Mouse (Mus musculus) heart, adult 2 months (tissue): ENCODE results near the gene Eepd1. TPM values are rescaled to one million over a fixed set of nuclear protein-coding genes. Genes with fewer than 3 reads are reported as not detected.

Experiments used
- DNase-seq, 2 experiments: peaks; one replicate each; pipeline ENCODE4 v3.0.0; 2021
- H3K27ac ChIP-seq: fragments of 200-600 bp; 2 replicates; pipeline ENCODE4 v1.8.1; 2022
- H3K27me3 ChIP-seq: fragments of 200-500 bp; 2 replicates; pipeline ENCODE4 v1.6.1; 2012; ENCODE audit warnings: mild to moderate bottlenecking, low read length, inconsistent platforms, mixed read lengths; ENCODE audit not compliant: control insufficient read depth, insufficient read depth
- H3K36me3 ChIP-seq: fragments of 200-500 bp; 2 replicates; pipeline ENCODE4 v1.6.1; 2012; ENCODE audit warnings: low read length, inconsistent platforms; ENCODE audit not compliant: control insufficient read depth, insufficient read depth
- H3K4me1 ChIP-seq: fragments of 200-500 bp; 2 replicates; pipeline ENCODE4 v1.6.1; 2011; ENCODE audit warnings: low read length; ENCODE audit not compliant: control insufficient read depth, insufficient read depth
- H3K4me3 ChIP-seq: fragments of 200-600 bp; 2 replicates; pipeline ENCODE4 v1.8.1; 2022
- H3K79me2 ChIP-seq: fragments of 200-500 bp; replicated peaks from 2 replicates; pipeline ENCODE4 v1.6.1; 2012; ENCODE audit warnings: mild to moderate bottlenecking, inconsistent platforms, low read length, moderate library complexity, mixed read lengths; ENCODE audit not compliant: control insufficient read depth, insufficient read depth
- H3K9ac ChIP-seq: fragments of 200-500 bp; 2 replicates; pipeline ENCODE4 v1.6.1; 2012; ENCODE audit warnings: low read depth, mild to moderate bottlenecking, control low read depth, inconsistent platforms, low read length, mixed read lengths
- CTCF ChIP-seq: fragments of 200-600 bp; IDR thresholded peaks from 2 replicates; pipeline ENCODE4 v1.8.1; 2022; ENCODE audit warnings: antibody characterized with exemption, mild to moderate bottlenecking, moderate library complexity
- EP300 ChIP-seq: fragments of 200-500 bp; IDR thresholded peaks from 2 replicates; pipeline ENCODE4 v1.6.1; 2011; ENCODE audit warnings: low read depth, low read length, control low read depth; ENCODE audit not compliant: insufficient read depth
- POLR2A ChIP-seq: fragments of 200-500 bp; IDR thresholded peaks from 2 replicates; pipeline ENCODE4 v1.6.1; 2011; ENCODE audit warnings: mild to moderate bottlenecking, low read depth, low read length, control low read depth; ENCODE audit not compliant: insufficient read depth
- WGBS: fragments of 180-500 bp; shearing (Covaris S2); methylation state at CpG from one replicate; pipeline ENCODE4 v1.1.7; 2018; 5-methylcytosine and 5-hydroxymethylcytosine counted together
- intact Hi-C: fragments of 180-260 bp; cut with DNase I; formaldehyde crosslinking; loops from one replicate; pipeline ENCODE4 v1.15.1; 2025
- polyA plus RNA-seq: library from polyadenylated mRNA; depleted of rRNA; stranded (reverse); fragments of >200 nt; gene quantifications from 2 replicates; pipeline ENCODE4 v1.2.3, GENCODE M21; 2012
- total RNA-seq, 2 experiments: library from RNA; stranded (reverse); gene quantifications; 2 replicates each; pipeline ENCODE4 v1.2.3; 2021

The Eepd1 gene
- total and polyA plus RNA-seq, 3 experiments = 16.7 to 23.3 (median 18.9) TPM

DNA sequence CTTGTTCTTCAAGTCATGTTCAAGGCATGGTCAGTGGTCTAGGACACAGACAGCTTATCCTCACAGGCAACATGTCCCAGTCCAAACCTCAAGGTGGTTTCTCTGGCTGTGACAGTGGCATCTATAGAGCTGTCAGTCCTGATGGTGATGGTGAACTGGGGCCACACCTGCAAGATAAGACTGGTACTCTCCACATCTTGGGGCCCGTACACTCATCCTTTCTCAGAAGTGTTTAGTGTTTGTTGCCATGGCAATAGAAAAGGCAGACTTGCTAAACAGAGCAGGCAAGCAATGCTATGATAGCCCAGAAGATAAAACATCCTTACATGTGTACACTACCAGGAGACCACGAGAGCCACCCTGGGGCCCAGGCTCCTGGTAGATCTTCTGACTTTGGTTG, 107.2 kb downstream of the Eepd1 start:
- no peak overlapping the region for H3K27ac ChIP-seq
- peaks cover 3% of the 10 kb centered on the region; the same call in 1 of the 2 replicates for H3K36me3 ChIP-seq
- intact Hi-C loops = no loop called here
- TF ChIP-seq POLR2A (no peak), CTCF (no peak), EP300 (no peak)
- DNase-seq = no peak
- no peaks in the 10 kb centered on the region for H3K27me3 ChIP-seq
- peaks cover 8% of the 10 kb centered on the region for H3K4me1 ChIP-seq
- H3K79me2 ChIP-seq = no peaks in the 10 kb centered on the region; the same call in 1 of the 2 replicates
- no peak overlapping the region for H3K9ac ChIP-seq
- WGBS = 83% methylated on average over 2 of the region's 2 CpGs
- H3K4me3 ChIP-seq = no peak overlapping the region

- Histone ChIP-seq H3K27me3 (no peaks in the 10 kb centered on the region), H3K4me1 (peaks cover 7% of the 10 kb centered on the region), H3K79me2 (no peaks in the 10 kb centered on the region), H3K36me3 (peaks cover 3% of the 10 kb centered on the region), H3K27ac (no peak overlapping the region), H3K9ac (no peak overlapping the region), H3K4me3 (no peak overlapping the region)
- 35% methylated on average over 4 of the region's 4 CpGs for WGBS
- TF ChIP-seq POLR2A (no peak), EP300 (no peak), CTCF (no peak)
- intact Hi-C loops = loop anchor here (5.0 kb wide), 2 partner anchors 33 to 338 kb away; partner anchors contain the start of gene Sept7
- no peak for DNase-seq
Observed at GRCm38 (mm10) chr9:25590740-25591139, 109.4 kb downstream of the Eepd1 start.

DNA sequence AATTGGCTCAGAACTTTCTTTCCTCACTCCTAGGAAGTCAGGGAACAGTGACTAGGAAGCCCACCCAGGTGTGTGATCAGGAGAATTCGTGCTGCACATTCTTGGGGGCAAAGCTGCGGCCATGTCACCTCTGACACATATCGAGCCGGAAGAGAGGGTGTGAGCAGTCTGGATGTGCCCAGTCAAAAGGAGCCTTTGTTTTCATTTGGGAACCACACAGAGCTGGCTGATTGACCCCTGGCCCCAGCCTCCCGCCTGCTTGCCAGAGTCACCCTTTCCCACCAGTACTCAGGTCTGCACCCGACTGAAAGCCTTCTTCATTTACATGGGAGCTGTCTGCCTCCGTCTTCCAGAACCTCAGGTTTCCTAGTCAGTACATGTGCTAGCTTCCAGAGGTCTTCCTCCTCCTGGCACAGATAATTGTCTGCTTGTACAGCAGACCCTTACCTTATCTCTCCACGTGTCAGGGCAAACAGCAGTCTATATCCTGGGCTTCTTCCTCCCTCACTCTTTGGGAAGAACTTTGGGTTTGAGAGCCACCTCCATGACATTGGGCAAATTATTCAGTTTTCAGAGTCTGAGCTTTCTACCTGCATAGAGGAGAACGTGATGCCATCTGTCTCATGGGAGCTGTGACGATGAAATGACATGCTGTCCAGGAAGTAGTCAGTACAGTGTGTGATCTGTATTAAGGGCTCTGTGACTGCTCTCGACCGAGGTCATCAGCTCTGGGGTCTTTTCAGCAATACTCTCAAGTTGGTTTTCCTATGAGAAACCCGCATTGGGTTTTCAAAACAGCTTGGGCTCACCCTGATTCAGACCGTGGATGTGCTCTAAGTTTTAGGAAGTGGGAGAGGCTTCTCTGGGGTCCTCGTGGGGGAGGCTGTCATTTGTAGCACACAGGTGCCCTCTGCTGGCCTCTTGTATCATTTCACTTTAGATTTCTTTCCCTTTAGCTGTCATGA, 110.3 kb downstream of the Eepd1 start:
- Histone ChIP-seq H3K27me3 (no peaks in the 10 kb centered on the region), H3K4me3 (no peak overlapping the region), H3K79me2 (no peaks in the 10 kb centered on the region), H3K4me1 (peaks cover 7% of the 10 kb centered on the region), H3K27ac (peak overlapping the region; percentile 80), H3K36me3 (peaks cover 3% of the 10 kb centered on the region), H3K9ac (peak overlapping the region; percentile 36; the same call in 1 of the 2 replicates)
- peak; percentile 37 to 50 for DNase-seq
- intact Hi-C loops = loop anchor here (1.0 to 5.0 kb wide), 7 partner anchors 19 to 425 kb away; partner anchors contain the start of gene Sept7
- TF ChIP-seq CTCF (peak; percentile 90), EP300 (peak; percentile 84), POLR2A (no peak)
- WGBS = 34% methylated on average over 15 of the region's 15 CpGs

- Histone ChIP-seq H3K36me3 (peaks cover 3% of the 10 kb centered on the region), H3K4me1 (peaks cover 7% of the 10 kb centered on the region), H3K27me3 (no peaks in the 10 kb centered on the region), H3K4me3 (no peak overlapping the region), H3K27ac (peak overlapping the region; percentile 80), H3K9ac (no peak overlapping the region), H3K79me2 (no peaks in the 10 kb centered on the region)
- intact Hi-C loops = loop anchor here (1.0 to 5.0 kb wide), 7 partner anchors 20 to 426 kb away; partner anchors contain the start of gene Sept7
- 38% methylated on average over 4 of the region's 4 CpGs for WGBS
- TF ChIP-seq CTCF (no peak; the same call in 1 of the 2 replicates), POLR2A (no peak), EP300 (no peak)
- DNase-seq = peak; percentile 46 to 54
Observed at GRCm38 (mm10) chr9:25592355-25592955, 111.1 kb downstream of the Eepd1 start.

DNA sequence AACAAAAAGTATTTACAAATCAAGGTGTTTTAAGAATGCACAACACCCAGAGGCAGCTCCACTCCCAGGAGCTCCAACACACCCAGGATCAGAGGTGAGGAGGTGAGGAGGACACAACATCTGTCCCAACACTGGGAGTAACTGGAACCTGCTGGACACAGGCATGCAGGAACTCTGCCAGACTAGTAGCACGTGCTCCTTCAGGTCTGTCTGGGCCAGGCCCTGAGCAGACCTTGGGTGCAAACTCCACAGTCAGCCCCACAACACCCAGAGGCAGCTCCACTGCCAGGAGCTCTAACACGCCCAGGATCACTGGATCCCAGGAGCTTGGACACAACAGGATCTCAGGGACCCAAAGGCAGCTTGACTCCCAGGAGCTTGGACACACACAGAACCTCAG, 143.4 kb downstream of the Eepd1 start:
- intact Hi-C loops = no loop called here
- no peak for DNase-seq
- TF ChIP-seq CTCF (no peak), POLR2A (no peak), EP300 (no peak)

More for the DNA sequence above, 143.4 kb downstream of the Eepd1 start:
- Histone ChIP-seq H3K79me2 (no peaks in the 10 kb centered on the region), H3K27ac (no peak overlapping the region), H3K9ac (no peak overlapping the region), H3K36me3 (no peaks in the 10 kb centered on the region), H3K4me3 (no peak overlapping the region), H3K4me1 (no peaks in the 10 kb centered on the region), H3K27me3 (no peaks in the 10 kb centered on the region)
- WGBS = 59% methylated on average over 2 of the region's 2 CpGs
